Mouse (Mus musculus): ENCODE data around the gene Fras1.
A peak's percentile ranks its signal among the peaks of the same experiment; 100 is the strongest.

The Fras1 gene

DNA sequence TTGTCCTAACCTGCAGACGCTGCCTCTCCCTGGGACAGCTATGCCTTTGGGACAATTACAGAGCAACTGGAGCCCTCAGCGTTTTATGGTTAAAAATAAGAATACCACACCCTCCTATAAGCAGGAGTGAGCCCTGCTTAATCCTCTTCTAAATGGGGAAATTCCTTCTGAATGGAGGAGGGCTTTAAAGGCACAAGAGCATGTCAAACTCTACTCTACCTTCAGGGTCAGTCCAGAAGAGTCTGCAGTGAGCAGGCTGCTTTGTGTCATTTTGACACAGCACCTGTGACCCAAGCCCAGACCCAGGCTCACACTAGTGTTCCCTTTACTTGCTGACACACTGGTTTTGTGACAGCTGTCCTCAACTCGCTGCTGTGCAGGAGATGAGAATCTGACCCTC is 307.3 kb downstream of the Fras1 start:
- no peak for DNase-seq (ENCODE audit: low read depth, low spot score)

- DNase-seq (ENCODE audit: low read depth, low spot score): no peak
These were observed 309.0 kb downstream of the Fras1 start for GRCm38 (mm10) chr5:96682777-96683176.

- no peak for DNase-seq (ENCODE audit: low read depth, low spot score)
These were observed 315.1 kb downstream of the Fras1 start for GRCm38 (mm10) chr5:96688885-96689284.

GRCm38 (mm10) chr5:96698972-96699371 is 325.2 kb downstream of the Fras1 start:
- peak; percentile 6 for DNase-seq (ENCODE audit: low read depth, low spot score)

DNA sequence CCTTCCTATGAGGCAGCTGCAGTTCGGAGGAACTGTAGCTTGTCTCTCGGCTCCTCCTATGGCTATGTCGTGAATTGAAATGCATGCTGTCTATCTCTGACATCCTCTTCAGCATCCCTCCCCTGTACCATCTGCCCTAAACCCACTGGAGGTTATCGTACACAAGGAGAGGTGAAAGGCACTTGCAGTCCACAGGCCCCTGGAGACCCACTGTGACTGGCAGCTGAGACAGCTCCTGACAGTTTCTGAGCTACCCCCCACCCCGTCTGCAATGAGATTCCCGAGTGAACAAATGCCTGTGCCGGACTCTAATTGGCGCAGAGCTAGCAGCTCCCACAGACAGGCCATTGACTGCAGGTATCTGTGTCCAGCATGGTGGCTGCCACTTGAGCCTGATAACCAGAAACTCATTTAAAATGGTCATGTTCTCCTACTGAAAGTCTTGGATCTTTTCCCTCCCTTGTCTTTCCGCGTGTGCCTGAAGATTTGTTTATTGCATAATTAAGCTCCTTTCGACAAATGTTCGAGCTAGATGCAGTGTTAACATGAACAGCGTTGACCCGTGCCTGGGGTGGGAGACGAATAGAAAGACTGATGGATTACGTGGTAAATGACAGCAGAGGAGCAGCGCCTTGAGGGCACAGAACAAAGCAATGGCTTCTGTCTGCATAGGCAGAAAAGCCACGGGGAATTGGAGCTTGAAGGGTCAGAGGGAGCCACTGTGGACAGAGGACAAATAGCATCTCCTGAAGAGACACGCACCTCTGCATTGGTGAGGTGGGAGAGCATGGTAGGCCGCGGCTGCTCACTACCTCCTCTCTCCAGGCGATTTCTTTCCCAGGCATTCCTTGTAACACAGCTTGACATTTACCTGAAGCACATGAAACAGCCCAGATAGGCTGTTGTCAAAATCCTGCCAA is 329.2 kb downstream of the Fras1 start:
- DNase-seq (ENCODE audit: low read depth, low spot score): no peak

DNA sequence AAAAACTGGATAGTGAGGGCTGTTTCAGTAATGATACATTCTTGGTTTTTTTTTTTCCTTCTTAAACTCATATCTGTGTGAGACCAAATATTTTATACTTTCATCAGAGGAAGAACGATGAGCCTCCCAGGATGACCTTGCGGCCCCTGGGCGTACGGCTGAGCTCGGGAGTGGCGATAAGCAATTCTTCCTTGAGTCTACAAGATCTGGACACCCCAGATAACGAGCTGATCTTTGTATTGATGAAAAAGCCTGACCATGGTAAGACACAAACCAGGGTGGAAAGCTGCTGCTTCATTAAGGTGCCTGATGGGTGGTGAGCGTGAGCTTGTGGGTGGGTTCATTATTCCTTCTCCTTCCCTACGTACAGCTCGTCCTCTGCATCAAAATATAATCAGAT is 334.8 kb downstream of the Fras1 start:
- DNase-seq (ENCODE audit: low read depth, low spot score): no peak

GRCm38 (mm10) chr5:96712089-96712684 is 338.4 kb downstream of the Fras1 start:
- no peak for DNase-seq (ENCODE audit: low read depth, low spot score)

DNA sequence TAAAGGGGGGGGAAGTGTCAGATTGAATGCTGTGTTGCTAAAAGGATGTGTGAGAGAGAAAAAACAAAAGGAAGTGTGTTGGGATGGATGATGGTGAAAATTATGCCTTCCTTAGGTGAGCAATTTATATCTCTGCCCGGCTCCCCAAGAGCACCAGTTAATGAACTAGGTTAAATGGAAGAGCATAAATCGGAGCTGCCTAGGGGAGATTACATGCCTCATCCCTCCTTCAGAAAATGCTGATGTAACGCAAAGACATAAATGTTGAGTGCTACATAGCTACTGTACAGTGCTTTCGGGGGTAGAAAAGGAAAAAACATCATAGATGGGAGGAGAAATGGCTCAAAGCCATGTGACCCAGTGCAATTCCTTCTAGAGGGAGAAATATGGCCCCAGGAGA is 339.0 kb downstream of the Fras1 start:
- DNase-seq (ENCODE audit: low read depth, low spot score): no peak

DNA sequence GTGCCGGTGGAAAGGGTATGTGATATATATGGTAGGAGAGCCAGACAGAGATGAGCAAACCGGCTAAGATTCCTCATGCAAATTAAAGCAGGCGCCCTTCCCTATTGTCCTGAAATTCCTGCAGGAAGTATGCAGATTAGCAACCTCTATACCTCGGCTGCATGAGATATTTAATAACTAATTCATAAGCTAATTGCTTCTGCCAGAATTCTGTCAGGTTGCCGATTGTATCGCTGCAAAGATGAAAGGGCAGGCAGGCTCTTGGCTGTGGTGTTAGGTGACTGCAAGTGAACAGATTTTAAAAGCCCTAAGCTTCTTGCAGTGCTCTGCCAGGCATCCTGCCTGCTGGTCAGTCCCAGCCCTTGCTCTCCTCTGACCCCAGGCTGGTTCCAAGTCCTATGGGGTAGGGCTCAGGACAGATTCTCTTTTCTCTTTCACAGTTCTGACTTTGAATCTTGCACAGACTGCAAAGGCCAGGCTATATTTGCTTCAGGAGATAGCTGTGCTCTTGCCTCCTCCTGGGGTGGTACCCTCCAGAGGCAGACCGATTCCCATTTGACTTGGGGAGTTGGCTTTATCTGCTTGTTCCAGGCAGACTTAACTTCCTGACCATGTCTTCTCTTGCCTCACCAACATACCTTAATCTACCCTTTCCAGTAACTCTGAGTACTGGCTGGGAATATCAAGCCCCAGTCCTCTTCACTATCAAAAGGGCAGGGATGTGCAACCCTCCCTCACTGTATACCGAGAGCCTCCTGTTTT is 342.7 kb downstream of the Fras1 start:
- no peak for DNase-seq (ENCODE audit: low read depth, low spot score)

DNA sequence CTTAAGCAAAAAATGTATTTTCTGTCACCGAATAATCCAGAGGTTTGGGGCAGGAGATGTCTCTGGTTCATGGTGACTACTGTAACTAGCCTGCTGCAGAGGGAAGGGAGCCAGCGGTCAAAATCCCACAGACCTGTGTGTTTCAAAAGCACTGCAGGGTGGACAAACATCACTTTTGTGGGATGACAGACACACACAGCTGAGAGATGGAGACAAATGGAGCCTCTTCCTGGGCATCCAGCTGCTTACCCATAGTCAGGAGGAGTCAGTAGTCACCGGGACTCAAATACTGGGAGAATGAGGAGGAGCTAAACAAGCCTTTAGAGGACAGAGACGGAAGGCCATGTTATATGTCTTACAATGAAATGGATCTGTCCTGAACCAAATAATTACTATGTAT is 343.9 kb downstream of the Fras1 start:
- no peak for DNase-seq (ENCODE audit: low read depth, low spot score)

DNA sequence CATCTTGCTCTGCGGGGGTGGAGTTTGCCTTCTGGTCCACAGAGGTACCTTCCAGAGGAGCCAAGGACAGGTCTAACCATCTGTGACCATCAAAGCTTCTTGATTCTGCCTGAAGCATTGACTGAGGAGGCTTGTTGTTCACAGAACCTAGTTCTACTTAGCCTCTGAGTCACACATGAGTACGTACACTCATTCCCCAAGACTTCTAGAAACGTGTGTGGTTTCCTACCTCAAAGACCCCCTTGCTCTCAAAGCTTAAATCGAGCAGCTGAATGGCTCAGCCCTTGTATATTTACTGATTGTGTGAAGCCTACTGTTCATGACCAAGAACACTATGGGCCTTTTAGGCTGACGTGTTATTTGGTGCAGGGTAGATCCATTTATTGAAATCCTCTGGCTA is 344.8 kb downstream of the Fras1 start:
- peak; percentile 25 for DNase-seq (ENCODE audit: low read depth, low spot score)

GRCm38 (mm10) chr5:96719221-96719620 is 345.5 kb downstream of the Fras1 start:
- no peak for DNase-seq (ENCODE audit: low read depth, low spot score)

DNA sequence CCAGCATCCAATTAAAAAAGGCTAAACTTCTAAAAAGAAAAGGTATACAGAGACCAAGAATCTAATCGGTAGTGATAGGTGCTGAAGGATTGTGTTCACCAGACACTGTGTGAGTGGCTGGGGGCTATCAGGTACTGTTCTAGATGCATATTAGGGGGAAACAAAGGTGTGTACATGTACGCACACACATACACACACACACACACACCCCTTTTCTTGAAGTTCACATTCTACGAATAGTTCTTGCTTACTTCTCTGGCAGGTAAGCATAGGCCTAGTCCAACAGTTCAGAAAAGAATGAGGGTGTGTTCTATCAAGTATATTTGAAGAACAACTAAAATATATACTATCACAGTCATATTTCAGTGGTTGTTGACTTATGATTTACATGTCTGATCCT is 348.9 kb downstream of the Fras1 start:
- no peak for DNase-seq (ENCODE audit: low read depth, low spot score)

- no peak for DNase-seq (ENCODE audit: low read depth, low spot score)
These were observed 365.6 kb downstream of the Fras1 start for GRCm38 (mm10) chr5:96739138-96739878.

- no peak for DNase-seq (ENCODE audit: low read depth, low spot score)
These were observed 373.6 kb downstream of the Fras1 start for GRCm38 (mm10) chr5:96747195-96747984.

- no peak for DNase-seq (ENCODE audit: low read depth, low spot score)
These were observed 383.9 kb downstream of the Fras1 start for GRCm38 (mm10) chr5:96757615-96758014.

DNA sequence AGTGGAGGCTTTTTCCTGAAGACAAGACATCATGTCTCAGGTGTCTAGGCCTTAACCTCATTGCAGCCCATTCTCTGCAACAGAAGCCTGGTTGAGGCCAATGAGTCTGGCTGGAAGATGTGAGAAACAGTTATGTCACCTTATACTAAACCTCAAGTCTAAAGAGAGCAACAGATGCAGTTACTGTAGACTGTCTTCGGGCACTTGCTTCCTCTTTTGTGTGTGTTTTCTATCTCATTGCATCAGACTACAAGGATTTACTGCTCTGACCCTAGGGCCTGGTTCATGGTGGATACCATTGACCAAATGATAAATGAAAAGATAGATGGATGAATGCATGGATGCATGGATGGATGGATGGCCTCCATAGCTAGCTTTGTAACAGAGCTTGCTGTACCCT is 388.3 kb downstream of the Fras1 start:
- no peak for DNase-seq (ENCODE audit: low read depth, low spot score)

DNA sequence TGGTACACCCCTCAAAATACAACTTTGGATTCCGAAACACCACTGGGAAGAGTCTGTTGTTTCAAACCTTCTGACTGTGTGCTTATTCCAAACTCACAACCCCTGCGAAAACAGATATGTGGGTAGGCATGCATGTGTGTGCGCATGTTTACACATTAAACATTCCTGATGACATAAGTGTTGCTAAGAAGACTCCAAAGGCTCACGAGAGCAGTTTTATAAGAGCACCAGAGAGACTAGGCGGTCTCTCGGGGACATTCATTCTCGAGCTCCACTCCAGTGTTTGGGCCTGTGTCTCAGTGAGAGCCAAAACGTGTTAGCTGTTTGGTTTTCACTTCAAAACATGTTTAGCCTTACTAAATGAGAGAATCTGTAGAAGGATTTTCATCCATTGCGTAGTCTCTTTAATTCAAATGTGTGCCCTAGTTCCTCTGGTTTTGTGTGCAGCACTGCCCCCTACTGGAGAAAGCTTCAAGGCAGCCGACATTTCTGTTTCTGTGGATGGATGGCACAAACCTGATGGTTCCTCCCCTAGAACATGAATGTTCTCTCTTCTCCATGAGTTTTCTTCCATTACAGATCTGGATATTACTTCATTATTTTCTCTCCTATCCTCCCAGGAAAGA is 395.2 kb downstream of the Fras1 start:
- DNase-seq (ENCODE audit: low read depth, low spot score): peak; percentile 82

- peak; percentile 36 for DNase-seq (ENCODE audit: low read depth, low spot score)
These were observed 409.9 kb downstream of the Fras1 start for GRCm38 (mm10) chr5:96783506-96784288.

GRCm38 (mm10) chr5:96785096-96785495 is 411.3 kb downstream of the Fras1 start:
- DNase-seq (ENCODE audit: low read depth, low spot score): no peak

Data from 3T3-L1 (cell line).